Mouse (Mus musculus) cerebellum, postnatal 14 days (tissue): ENCODE data around the gene Ptger4.

Experiments
- DNase-seq, 2 experiments: peaks; one replicate each; pipeline ENCODE4 v3.0.0; 2021; ENCODE audit warnings: mixed read lengths in 2 of 2

Ptger4 gene

GRCm38 (mm10) chr15:5243959-5244905 lies at the start of gene Ptger4:
Ptger4 (minus strand) TSS chr15:5244187.
- peak; percentile 82 to 84 for DNase-seq

DNA sequence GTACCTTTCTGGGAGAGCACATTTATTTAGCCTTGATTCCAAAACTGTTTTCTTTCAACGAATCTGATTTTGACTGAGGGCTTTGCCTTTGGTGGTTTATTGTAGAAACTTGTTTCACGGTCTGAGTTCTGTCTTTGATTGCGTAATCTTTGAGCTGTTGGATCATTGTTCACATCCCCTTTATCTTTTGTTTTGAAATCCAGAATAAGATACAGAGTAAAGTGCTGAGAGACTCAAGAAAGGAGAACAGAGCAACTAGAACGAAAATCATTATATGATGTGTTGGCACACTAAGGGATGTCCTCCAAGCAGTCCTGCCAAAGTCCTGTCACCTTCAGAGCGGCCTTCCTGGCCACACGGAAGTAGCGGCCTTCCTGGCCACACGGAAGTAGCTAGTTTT lies 44.4 kb upstream of the Ptger4 start:
- DNase-seq: no peak

DNA sequence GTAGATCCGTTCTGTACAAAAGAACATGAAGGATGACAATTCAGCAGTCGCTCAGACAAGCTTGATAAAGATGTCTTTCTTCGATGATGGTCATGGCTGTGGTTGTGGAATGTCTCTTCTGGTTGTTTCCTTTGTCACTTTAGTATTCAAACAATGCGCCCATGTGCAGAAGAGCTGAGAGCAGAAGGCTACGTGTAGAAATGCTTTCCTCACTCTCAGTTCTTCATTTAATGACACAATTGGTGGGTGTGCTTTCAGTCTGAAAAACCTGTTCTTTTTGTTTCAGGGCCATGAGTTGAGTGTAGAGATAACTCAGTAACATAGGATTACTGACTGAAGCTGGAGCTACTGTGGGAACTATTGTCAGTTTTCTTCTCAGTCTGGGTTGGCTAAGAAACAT lies 43.1 kb upstream of the Ptger4 start:
- no peak for DNase-seq

GRCm38 (mm10) chr15:5281316-5281715 lies 37.3 kb upstream of the Ptger4 start:
- DNase-seq: no peak

DNA sequence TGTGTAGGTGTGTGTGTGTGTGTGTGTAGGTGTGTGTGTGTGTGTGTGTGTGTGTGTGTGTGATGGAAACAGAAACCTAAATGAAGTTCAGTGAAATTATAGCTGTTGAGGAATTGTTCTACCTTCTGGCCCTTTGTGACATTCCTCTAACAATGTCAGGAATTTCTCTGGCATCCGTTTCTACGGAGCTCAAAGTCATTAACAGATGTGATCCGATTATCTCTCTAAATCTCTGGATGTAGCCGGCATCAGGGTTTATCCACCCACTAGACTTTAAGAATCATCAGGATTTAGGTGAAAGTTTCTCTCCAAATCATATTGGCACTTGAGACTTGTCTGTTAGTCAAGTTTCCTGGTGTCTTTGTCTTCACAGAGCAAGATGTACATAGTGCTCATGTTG lies 35.8 kb upstream of the Ptger4 start:
- DNase-seq: no peak

GRCm38 (mm10) chr15:5278525-5278924 lies 34.5 kb upstream of the Ptger4 start:
- no peak for DNase-seq

DNA sequence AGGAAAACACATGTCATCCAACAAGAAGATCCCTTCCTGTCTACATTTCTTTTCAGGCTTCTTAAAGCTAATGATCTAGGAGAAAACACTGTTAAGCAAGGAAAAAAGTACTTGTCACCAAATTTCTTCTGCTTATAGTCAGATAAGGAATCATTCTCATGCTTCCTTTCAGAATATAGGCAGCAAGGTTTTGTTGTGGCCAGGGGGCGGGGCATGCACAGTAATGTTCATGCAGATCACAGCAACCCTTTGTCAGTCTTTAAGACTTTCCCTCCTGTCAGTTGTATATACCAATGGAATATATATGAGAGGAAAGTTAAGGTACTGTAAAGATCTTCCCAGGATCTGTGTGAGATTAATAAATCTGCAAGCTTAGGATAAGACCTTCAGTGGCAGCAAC lies 30.0 kb upstream of the Ptger4 start:
- no peak for DNase-seq

GRCm38 (mm10) chr15:5266095-5266494 lies 22.1 kb upstream of the Ptger4 start:
- peak in 1 of 2 experiments; percentile 9 for DNase-seq

GRCm38 (mm10) chr15:5262874-5263504 lies 19.0 kb upstream of the Ptger4 start:
- no peak for DNase-seq

GRCm38 (mm10) chr15:5262095-5262667 lies 18.2 kb upstream of the Ptger4 start:
- DNase-seq: no peak

GRCm38 (mm10) chr15:5261004-5261403 lies 17.0 kb upstream of the Ptger4 start:
- DNase-seq: no peak

GRCm38 (mm10) chr15:5260183-5260582 lies 16.2 kb upstream of the Ptger4 start:
- DNase-seq: no peak

DNA sequence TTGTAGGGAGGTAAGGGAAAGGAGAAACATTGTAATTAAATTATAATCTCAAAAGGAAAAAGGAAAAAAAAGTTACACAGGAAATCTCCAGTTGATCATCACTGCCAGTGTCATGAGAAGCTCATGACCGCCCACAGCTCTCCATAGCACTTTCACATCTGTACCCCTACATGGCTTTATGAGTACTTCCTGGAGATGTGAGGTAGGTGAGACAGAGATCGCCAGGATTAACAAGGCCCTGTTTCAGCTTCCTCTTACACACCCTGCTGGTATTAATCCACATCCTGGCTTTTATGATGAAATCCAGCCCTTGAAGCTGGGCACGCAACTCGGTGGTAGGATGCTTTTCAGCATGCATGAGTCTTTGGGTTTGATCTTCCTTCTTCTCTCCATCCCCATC lies 6.2 kb upstream of the Ptger4 start:
- DNase-seq: no peak

DNA sequence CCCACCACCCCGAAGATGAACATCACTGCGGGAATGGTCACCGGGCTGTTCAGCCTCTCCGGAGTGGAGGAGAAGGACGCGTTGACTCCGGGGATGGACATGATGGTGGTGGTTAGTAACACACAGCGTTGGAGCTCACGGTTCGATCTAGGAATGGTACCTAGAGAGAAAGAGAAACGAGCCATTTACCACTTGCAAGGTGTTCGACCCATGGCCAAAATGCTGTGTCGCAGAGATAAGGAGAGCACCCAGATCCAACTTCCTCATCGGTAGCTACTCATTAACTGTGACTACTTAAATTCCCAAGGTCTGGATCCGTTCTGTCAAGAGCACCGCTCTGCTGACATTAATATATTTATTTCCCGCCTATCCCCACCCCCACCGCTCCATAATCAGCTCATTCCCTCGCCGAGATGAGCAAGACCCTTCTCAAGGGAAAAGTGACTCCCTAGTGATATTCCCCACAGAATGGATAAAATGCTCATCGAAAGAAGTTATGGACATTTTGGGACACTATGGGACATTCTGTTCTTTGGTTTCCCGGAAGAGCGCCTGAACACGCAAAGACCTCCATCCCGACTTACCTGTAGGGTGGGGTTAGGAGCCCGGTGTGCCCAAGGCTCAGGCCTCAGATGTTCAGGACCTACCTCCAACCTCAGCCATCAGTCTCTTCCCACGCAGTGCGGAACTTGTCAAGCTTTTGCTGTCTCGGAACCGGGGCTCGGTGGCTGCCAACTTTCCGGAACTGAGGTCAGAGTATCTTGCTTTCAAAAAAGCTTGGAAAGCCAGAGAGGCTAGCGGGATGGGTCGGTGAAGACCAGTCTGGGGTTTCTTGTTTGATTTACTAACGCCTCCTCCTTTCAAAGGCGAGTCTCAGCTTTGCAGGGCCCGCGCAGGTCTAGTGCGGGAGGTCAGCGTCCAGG lies 690 bp downstream of the Ptger4 start:
- no peak for DNase-seq

DNA sequence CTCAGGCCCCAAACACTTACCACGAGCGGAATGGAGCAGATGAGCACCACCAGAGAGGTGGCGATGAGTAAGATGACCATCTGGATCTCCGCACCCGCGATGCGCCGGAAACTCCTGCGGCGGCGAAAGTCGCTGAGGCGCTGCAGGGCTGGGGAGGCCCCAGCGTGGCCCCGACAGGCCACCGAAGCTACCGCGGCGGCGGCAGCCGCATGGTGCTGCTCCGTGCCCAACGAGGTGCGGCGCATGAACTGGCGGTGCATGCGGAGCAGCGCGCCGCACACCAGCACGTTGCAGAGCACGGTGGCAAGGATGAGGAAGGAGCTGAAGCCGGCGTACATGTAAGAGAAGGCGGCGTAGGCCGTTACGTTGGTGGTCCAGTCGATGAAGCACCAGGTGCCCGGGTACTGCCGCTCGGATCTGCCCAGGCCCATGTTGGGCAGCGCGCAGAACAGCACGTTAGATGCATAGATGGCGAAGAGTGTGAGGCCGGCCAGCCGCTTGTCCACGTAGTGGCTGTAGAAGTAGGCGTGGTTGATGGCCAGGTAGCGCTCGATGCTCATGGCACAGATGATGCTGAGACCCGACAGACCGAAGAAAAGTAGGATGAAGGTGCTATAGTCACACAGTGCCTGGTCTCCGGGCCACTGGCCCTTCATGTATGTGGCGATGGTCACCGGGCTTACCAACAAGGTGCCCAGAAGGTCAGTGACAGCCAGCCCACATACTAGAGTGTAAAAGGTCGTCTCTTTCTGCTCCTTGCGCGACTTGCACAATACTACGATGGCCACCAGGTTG lies 1.5 kb downstream of the Ptger4 start:
- DNase-seq: peak; percentile 15 to 31

- DNase-seq: peak; percentile 24 to 25
These were observed 2.4 kb downstream of the Ptger4 start for GRCm38 (mm10) chr15:5241304-5242201.

GRCm38 (mm10) chr15:5240360-5240759 lies 3.6 kb downstream of the Ptger4 start:
- no peak for DNase-seq

- no peak for DNase-seq
These were observed 4.1 kb downstream of the Ptger4 start for GRCm38 (mm10) chr15:5239901-5240300.

GRCm38 (mm10) chr15:5239361-5239760 lies 4.6 kb downstream of the Ptger4 start:
- DNase-seq: no peak

- no peak for DNase-seq
These were observed 5.4 kb downstream of the Ptger4 start for GRCm38 (mm10) chr15:5238553-5238952.

DNA sequence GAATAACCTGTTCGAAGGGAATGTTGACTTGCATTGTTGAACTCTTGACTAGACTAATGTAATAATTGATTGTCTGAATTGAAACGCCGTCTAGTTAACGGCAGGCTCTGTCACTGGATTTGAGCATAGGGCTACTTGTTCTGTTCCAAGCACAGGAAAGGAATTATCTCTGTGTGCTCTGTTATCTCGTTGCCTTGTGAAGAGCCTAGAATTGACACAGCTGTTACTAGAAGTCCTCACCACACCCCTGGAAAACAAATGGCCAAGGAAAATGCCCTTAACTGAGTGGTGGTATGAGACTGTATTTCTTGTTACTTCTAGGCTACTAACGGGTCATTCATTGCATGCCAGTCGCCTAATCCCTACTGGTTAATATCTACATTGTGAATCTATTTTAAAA lies 5.9 kb downstream of the Ptger4 start:
- no peak for DNase-seq
